Mouse (Mus musculus): ENCODE measurements around the gene Lcat.

- no peak for TF ChIP-seq GATA1 (IDR thresholded peaks at IDR 0.05; ENCODE audit: borderline replicate concordance, low read length)
- TF ChIP-seq FLI1 (IDR thresholded peaks at IDR 0.05; ENCODE audit: low read length): no peak
Observed at GRCm38 (mm10) chr8:105938306-105938669, 4.9 kb downstream of the Lcat start, which contains the start of gene Psmb10.
